Mouse (Mus musculus): Measurements from ENCODE around the gene Prkrip1. TPM values are rescaled to one million over a fixed set of nuclear protein-coding genes. Genes with fewer than 3 reads are reported as not detected.

Gene Prkrip1
- total and polyA plus RNA-seq, 2 experiments from 2014 or later = 8.4 to 32.7 TPM

GRCm38 (mm10) chr5:136210549-136210948 is 11.8 kb upstream of the Prkrip1 start:
- Histone ChIP-seq H3K4me1 (ENCODE audit: control insufficient read depth, insufficient read depth) (no peaks in the 10 kb centered on the region), H3K27me3 (ENCODE audit: control insufficient read depth, insufficient read depth, low read length) (no peaks in the 10 kb centered on the region), H3K9me3 (replicated peaks; ENCODE audit: control insufficient read depth, low read length) (no peaks in the 10 kb centered on the region), H3K4me3 (ENCODE audit: low read depth, low read length) (no peak overlapping the region), H3K9ac (replicated peaks; ENCODE audit: low read depth, low read length) (no peak overlapping the region), H3K36me3 (replicated peaks; ENCODE audit: control insufficient read depth, insufficient read depth, low read length) (no peaks in the 10 kb centered on the region), H3K27ac (ENCODE audit: low read depth) (no peak overlapping the region), H3K4me2 (ENCODE audit: low read depth, low read length) (no peak overlapping the region)
- TF ChIP-seq EP300 (IDR thresholded peaks at IDR 0.05; ENCODE audit: low read depth) = no peak
- DNase-seq (ENCODE audit: low spot score) (no peak), ATAC-seq (ENCODE audit: insufficient read depth, low read depth) (no peak)
- 60% methylated on average over 5 of the region's 5 CpGs for WGBS

- Histone ChIP-seq H3K9ac (replicated peaks; ENCODE audit: low read depth, low read length) (no peak overlapping the region), H3K36me3 (replicated peaks; ENCODE audit: control insufficient read depth, insufficient read depth, low read length) (peaks cover under 1% of the 10 kb centered on the region; the same call in 1 of the 2 replicates), H3K27me3 (ENCODE audit: control insufficient read depth, insufficient read depth, low read length) (no peaks in the 10 kb centered on the region), H3K27ac (ENCODE audit: low read depth) (no peak overlapping the region), H3K4me2 (ENCODE audit: low read depth, low read length) (no peak overlapping the region), H3K4me3 (ENCODE audit: low read depth, low read length) (no peak overlapping the region), H3K9me3 (replicated peaks; ENCODE audit: control insufficient read depth, low read length) (no peaks in the 10 kb centered on the region), H3K4me1 (ENCODE audit: control insufficient read depth, insufficient read depth) (peaks cover 8% of the 10 kb centered on the region; the same call in 1 of the 2 replicates)
- no peak for ATAC-seq (ENCODE audit: insufficient read depth, low read depth)
- WGBS = 23% methylated on average over 7 of the region's 7 CpGs
- peak; percentile 72 for DNase-seq (ENCODE audit: low spot score)
- TF ChIP-seq CTCF (IDR thresholded peaks at IDR 0.05; ENCODE audit: low read depth) = peak; percentile 89
- no peak for TF ChIP-seq EP300 (IDR thresholded peaks at IDR 0.05; ENCODE audit: low read depth)
Measured at GRCm38 (mm10) chr5:136201832-136202231, 3.1 kb upstream of the Prkrip1 start.

GRCm38 (mm10) chr5:136199526-136199925 is 763 bp upstream of the Prkrip1 start:
- Histone ChIP-seq H3K36me3 (replicated peaks; ENCODE audit: control insufficient read depth, insufficient read depth, low read length) (peaks cover 23% of the 10 kb centered on the region), H3K9ac (replicated peaks; ENCODE audit: low read depth, low read length) (peak overlapping the region; percentile 94; the same call in 1 of the 2 replicates), H3K4me2 (ENCODE audit: low read depth, low read length) (peak overlapping the region; percentile 83), H3K4me3 (ENCODE audit: low read depth, low read length) (peak overlapping the region; percentile 97), H3K27me3 (ENCODE audit: control insufficient read depth, insufficient read depth, low read length) (no peaks in the 10 kb centered on the region), H3K27ac (ENCODE audit: low read depth) (peak overlapping the region; percentile 88), H3K9me3 (replicated peaks; ENCODE audit: control insufficient read depth, low read length) (no peaks in the 10 kb centered on the region), H3K4me1 (ENCODE audit: control insufficient read depth, insufficient read depth) (peaks cover 8% of the 10 kb centered on the region; the same call in 1 of the 2 replicates)
- no peak for DNase-seq (ENCODE audit: low spot score)
- TF ChIP-seq EP300 (IDR thresholded peaks at IDR 0.05; ENCODE audit: low read depth) (no peak), CTCF (IDR thresholded peaks at IDR 0.05; ENCODE audit: low read depth) (no peak)
- 33% methylated on average over 11 of the region's 11 CpGs for WGBS
- ATAC-seq (ENCODE audit: insufficient read depth, low read depth) = no peak

- no peaks in the 10 kb centered on the region for H3K4me1 ChIP-seq (ENCODE audit: control insufficient read depth, insufficient read depth)
- TF ChIP-seq EP300 (IDR thresholded peaks at IDR 0.05; ENCODE audit: low read depth) (no peak), CTCF (IDR thresholded peaks at IDR 0.05; ENCODE audit: low read depth) (no peak)
- no peak overlapping the region for H3K4me2 ChIP-seq (ENCODE audit: low read depth, low read length)
- no peaks in the 10 kb centered on the region for H3K27me3 ChIP-seq (ENCODE audit: control insufficient read depth, insufficient read depth, low read length)
- DNase-seq (ENCODE audit: low spot score) (no peak), ATAC-seq (ENCODE audit: insufficient read depth, low read depth) (no peak)
- no peak overlapping the region for H3K9ac ChIP-seq (replicated peaks; ENCODE audit: low read depth, low read length)
- WGBS = 83% methylated on average over 7 of the region's 7 CpGs
- H3K4me3 ChIP-seq (ENCODE audit: low read depth, low read length) = no peak overlapping the region
- H3K36me3 ChIP-seq (replicated peaks; ENCODE audit: control insufficient read depth, insufficient read depth, low read length) = peaks cover 87% of the 10 kb centered on the region
- no peaks in the 10 kb centered on the region for H3K9me3 ChIP-seq (replicated peaks; ENCODE audit: control insufficient read depth, low read length)
- H3K27ac ChIP-seq (ENCODE audit: low read depth) = no peak overlapping the region
Measured at GRCm38 (mm10) chr5:136191870-136192269, 6.9 kb downstream of the Prkrip1 start.

- ATAC-seq (ENCODE audit: insufficient read depth, low read depth) = peak; percentile 74
Measured at GRCm38 (mm10) chr5:136186723-136187122, 12.0 kb downstream of the Prkrip1 start.

GRCm38 (mm10) chr5:136183766-136184165 is 15.0 kb downstream of the Prkrip1 start:
- no peak for DNase-seq (ENCODE audit: low spot score)
- Histone ChIP-seq H3K9me3 (replicated peaks; ENCODE audit: control insufficient read depth, low read length) (no peaks in the 10 kb centered on the region), H3K4me2 (ENCODE audit: low read depth, low read length) (no peak overlapping the region), H3K27me3 (ENCODE audit: control insufficient read depth, insufficient read depth, low read length) (no peaks in the 10 kb centered on the region), H3K4me1 (ENCODE audit: control insufficient read depth, insufficient read depth) (no peaks in the 10 kb centered on the region), H3K27ac (ENCODE audit: low read depth) (no peak overlapping the region), H3K4me3 (ENCODE audit: low read depth, low read length) (no peak overlapping the region), H3K9ac (replicated peaks; ENCODE audit: low read depth, low read length) (no peak overlapping the region), H3K36me3 (replicated peaks; ENCODE audit: control insufficient read depth, insufficient read depth, low read length) (peaks cover 73% of the 10 kb centered on the region)
- TF ChIP-seq EP300 (IDR thresholded peaks at IDR 0.05; ENCODE audit: low read depth) = no peak
- no peak for TF ChIP-seq CTCF (IDR thresholded peaks at IDR 0.05; ENCODE audit: low read depth)
- 94% methylated on average over 7 of the region's 7 CpGs for WGBS
- ATAC-seq (ENCODE audit: insufficient read depth, low read depth) = no peak

More at GRCm38 (mm10) chr5:136186723-136187122, 12.0 kb downstream of the Prkrip1 start:
- H3K4me2 ChIP-seq (ENCODE audit: low read depth, low read length) = no peak overlapping the region
- H3K9ac ChIP-seq (replicated peaks; ENCODE audit: low read depth, low read length) = no peak overlapping the region
- no peak for TF ChIP-seq EP300 (IDR thresholded peaks at IDR 0.05; ENCODE audit: low read depth)
- TF ChIP-seq CTCF (IDR thresholded peaks at IDR 0.05; ENCODE audit: low read depth) = peak; percentile 88
- no peaks in the 10 kb centered on the region for H3K4me1 ChIP-seq (ENCODE audit: control insufficient read depth, insufficient read depth)
- 38% methylated on average over 4 of the region's 4 CpGs for WGBS
- H3K4me3 ChIP-seq (ENCODE audit: low read depth, low read length) = no peak overlapping the region
- no peaks in the 10 kb centered on the region for H3K27me3 ChIP-seq (ENCODE audit: control insufficient read depth, insufficient read depth, low read length)
- no peak overlapping the region for H3K27ac ChIP-seq (ENCODE audit: low read depth)
- H3K36me3 ChIP-seq (replicated peaks; ENCODE audit: control insufficient read depth, insufficient read depth, low read length) = peaks cover 72% of the 10 kb centered on the region
- no peaks in the 10 kb centered on the region for H3K9me3 ChIP-seq (replicated peaks; ENCODE audit: control insufficient read depth, low read length)
- DNase-seq (ENCODE audit: low spot score) = peak; percentile 53
